Mouse (Mus musculus) midbrain, embryonic 10.5 days (tissue): ENCODE data around the gene Prrt1. TPM values are rescaled to one million over a fixed set of nuclear protein-coding genes. Genes with fewer than 3 reads are reported as not detected.
A peak's percentile ranks its signal among the peaks of the same experiment; 100 is the strongest.

Experiments used
- DNase-seq: peaks from one replicate; pipeline ENCODE4 v3.0.0-alpha.2; 2017; ENCODE audit warnings: low spot score
- H3K27ac ChIP-seq: fragments of 300-500 bp; sonication (generic); replicated peaks from 2 replicates; pipeline ENCODE4 v1.5.1; 2016; ENCODE audit warnings: mild to moderate bottlenecking
- H3K27me3 ChIP-seq: fragments of 300-500 bp; sonication (generic); 2 replicates; pipeline ENCODE4 v1.6.1; 2016; ENCODE audit warnings: low read depth, mild to moderate bottlenecking; ENCODE audit not compliant: poor library complexity, severe bottlenecking
- H3K36me3 ChIP-seq: fragments of 300-500 bp; sonication (generic); 2 replicates; pipeline ENCODE4 v1.6.1; 2016; ENCODE audit warnings: mild to moderate bottlenecking, moderate library complexity
- H3K4me1 ChIP-seq: fragments of 300-500 bp; sonication (generic); 2 replicates; pipeline ENCODE4 v1.6.1; 2016
- H3K4me3 ChIP-seq: fragments of 300-500 bp; sonication (generic); 2 replicates; pipeline ENCODE4 v1.5.1; 2016; ENCODE audit warnings: mild to moderate bottlenecking, moderate library complexity
- H3K9me3 ChIP-seq: fragments of 300-500 bp; sonication (generic); replicated peaks from 2 replicates; pipeline ENCODE4 v1.6.1; 2016; ENCODE audit warnings: mild to moderate bottlenecking
- WGBS: fragments of 180-500 bp; shearing (Covaris S2); methylation state at CpG from one replicate; pipeline ENCODE4 v1.1.7; 2016; 5-methylcytosine and 5-hydroxymethylcytosine counted together
- polyA plus RNA-seq: library from polyadenylated mRNA; unstranded; fragments of >200 nt; fragmentation: Nextera tagmentation; extraction: Ambion mirVana; gene quantifications from 2 replicates; pipeline ENCODE4 v1.2.1, GENCODE M21; 2016

Prrt1 gene
- polyA plus RNA-seq, 1 experiment from 2014 or later: 0.54 TPM

DNA sequence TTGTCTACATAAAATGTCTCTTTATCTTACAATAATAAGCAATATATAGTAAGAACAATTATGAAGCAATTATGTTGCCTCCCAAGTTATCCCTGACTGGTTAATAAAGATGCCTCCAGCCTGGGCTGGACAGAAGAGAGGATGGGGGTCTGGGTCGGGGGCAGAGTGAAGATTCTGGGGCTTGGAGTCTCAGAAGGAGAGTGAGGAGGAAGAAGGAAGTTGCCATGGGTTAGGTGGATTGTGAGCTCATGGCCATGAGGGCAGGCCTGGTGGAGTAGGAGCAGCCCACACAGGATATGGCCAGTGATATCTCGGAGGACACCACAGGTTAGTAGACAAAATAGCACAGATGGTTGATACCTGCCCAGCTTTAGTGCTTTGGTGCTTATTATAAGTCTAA lies 28.8 kb downstream of the Prrt1 start:
- H3K4me1 ChIP-seq: peaks cover 41% of the 10 kb centered on the region
- no peak overlapping the region for H3K4me3 ChIP-seq
- WGBS: 90% methylated on average over 2 of the region's 2 CpGs
- no peak overlapping the region for H3K27ac ChIP-seq
- H3K36me3 ChIP-seq: peaks cover 26% of the 10 kb centered on the region
- no peak for DNase-seq
- H3K27me3 ChIP-seq: peaks cover 36% of the 10 kb centered on the region
- no peaks in the 10 kb centered on the region for H3K9me3 ChIP-seq

DNA sequence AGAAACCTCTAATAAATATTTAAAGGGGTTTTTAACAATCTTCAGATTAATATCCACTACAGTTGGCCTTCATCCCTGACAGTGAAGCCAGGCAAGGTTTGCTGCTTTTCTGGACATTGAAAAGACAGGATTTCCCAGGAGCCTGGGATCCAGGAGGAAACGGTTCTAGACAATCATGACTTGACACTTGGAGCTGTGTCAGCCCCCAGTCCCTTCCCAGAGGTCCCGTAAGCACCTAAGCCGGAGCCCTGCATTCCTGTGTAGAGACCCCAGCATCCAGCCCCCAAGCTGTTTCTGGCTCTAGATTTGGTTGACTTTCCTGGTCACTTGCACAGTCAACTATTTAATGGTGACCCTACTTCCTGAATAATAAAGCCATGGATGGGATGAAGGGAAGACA lies 29.3 kb downstream of the Prrt1 start:
- Histone ChIP-seq H3K36me3 (peaks cover 21% of the 10 kb centered on the region), H3K4me1 (peaks cover 41% of the 10 kb centered on the region), H3K27me3 (peaks cover 36% of the 10 kb centered on the region), H3K9me3 (no peaks in the 10 kb centered on the region), H3K27ac (no peak overlapping the region), H3K4me3 (no peak overlapping the region)
- DNase-seq: no peak
- WGBS: 89% methylated on average over 3 of the region's 3 CpGs

DNA sequence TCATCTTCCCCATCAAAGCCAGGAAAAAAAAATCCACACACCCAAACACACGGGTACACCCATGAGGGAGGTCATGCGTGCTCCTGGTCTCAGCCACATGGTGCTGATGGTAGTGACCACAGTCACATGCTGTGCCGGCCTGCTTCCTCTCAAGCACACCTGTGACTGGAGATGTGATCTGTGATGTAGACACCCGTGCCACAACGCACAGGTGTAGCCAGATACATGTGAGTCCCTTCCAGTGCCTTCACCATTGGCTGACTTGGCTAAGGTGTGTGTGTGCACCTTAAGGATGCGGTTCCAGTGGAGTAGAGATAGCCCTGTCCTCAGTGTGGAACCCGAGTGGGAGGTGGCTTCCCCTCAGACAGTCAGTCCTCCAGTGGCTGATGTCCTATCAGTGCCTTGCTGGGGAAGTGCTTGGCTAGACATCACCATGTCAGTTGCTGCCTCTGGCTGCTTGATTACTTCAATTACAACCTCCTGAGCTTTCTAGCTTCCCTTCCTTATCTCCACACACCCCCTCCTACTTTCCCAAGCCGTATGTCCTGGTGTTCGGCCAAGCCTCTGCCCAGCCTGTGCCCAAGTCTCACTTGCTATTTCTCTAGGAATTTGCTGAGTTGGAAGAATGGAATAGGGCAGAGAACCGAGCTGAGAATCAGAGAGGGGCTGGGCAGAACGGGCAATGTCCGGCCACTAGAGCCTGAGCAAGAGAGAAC lies 30.0 kb downstream of the Prrt1 start:
- Histone ChIP-seq H3K4me3 (no peak overlapping the region), H3K36me3 (peaks cover 14% of the 10 kb centered on the region), H3K9me3 (no peaks in the 10 kb centered on the region), H3K27me3 (peaks cover 36% of the 10 kb centered on the region), H3K27ac (no peak overlapping the region), H3K4me1 (peaks cover 41% of the 10 kb centered on the region)
- 73% methylated on average over 12 of the region's 12 CpGs for WGBS
- DNase-seq: no peak

DNA sequence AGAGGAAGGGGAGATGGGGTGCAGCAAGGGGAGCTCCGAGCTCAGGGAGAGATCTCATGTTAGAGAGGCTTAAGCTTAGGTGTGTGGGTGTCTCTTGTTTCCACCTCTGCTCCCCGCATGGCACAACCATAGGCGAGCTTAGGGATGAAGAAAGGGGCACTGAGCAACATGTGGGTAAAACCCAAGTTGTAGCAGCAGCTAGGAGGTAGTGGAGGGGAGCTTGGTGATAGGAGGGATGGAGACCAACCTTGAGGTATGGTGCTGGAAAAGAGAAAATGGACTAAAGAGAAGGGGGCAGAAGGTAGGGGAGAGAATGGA lies 30.5 kb downstream of the Prrt1 start:
- no peak overlapping the region for H3K4me3 ChIP-seq
- no peak for DNase-seq
- peaks cover 36% of the 10 kb centered on the region for H3K27me3 ChIP-seq
- no peak overlapping the region for H3K27ac ChIP-seq
- H3K9me3 ChIP-seq: no peaks in the 10 kb centered on the region
- peaks cover 41% of the 10 kb centered on the region for H3K4me1 ChIP-seq
- peaks cover 9% of the 10 kb centered on the region for H3K36me3 ChIP-seq
- WGBS: 72% methylated on average over 3 of the region's 3 CpGs

DNA sequence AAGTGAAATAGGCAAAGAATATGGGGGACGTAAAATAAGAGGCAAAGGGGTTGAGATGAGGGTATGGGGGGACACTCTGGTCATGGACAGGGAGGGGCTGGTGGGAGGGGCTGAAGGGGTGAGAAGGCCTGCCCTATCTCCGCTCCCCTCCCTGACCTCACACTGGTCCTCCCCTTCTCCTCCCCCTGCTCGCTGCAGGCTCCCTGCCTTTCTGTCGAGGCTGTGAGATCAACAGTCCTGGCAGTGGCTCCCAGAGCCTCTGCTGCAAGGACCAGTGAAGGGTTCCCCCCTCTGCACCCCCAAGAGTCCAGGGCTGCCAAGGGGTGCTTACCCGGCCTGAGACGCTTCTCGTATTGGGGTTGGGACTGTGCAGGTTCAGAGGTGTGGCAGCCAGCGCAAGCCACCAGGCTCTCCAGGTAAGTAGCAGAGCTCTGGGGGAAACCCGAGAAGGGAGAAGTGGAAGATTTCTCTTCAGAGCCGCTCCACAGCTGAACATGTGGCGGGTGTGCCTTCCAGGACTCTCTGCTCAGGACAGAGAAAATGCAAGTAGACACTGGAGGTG lies 31.0 kb downstream of the Prrt1 start:
- Histone ChIP-seq H3K27me3 (peaks cover 36% of the 10 kb centered on the region), H3K4me3 (no peak overlapping the region), H3K36me3 (peaks cover 4% of the 10 kb centered on the region), H3K27ac (no peak overlapping the region), H3K4me1 (peaks cover 38% of the 10 kb centered on the region), H3K9me3 (no peaks in the 10 kb centered on the region)
- WGBS: 44% methylated on average over 11 of the region's 11 CpGs
- no peak for DNase-seq

DNA sequence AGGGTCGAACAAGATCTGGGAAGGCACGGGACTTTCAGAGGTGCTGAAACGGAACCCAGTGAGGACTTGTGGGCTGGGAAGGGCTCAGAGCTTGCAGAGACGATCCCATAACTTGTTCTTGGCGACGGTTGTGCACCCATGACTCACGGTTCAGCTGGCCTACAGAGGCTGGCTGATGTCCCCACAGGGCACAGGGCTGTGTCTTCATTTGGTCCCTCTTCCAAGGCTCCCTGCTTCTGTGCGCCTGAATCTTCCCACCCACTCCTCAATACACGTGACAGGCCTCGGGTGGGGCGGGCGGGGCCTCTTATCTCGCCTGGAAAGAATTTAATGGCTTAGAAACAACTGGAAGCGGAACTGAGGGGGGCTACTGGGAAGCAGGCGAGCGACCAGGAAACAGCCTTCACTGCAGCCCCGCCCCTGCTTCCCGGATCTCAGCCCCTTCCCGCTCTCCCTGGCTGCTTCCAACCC lies 31.8 kb downstream of the Prrt1 start:
- Histone ChIP-seq H3K4me1 (peaks cover 30% of the 10 kb centered on the region), H3K9me3 (no peaks in the 10 kb centered on the region), H3K36me3 (no peaks in the 10 kb centered on the region), H3K4me3 (peak overlapping the region; percentile 29), H3K27ac (no peak overlapping the region), H3K27me3 (peaks cover 36% of the 10 kb centered on the region)
- no peak for DNase-seq
- WGBS: 9% methylated on average over 19 of the region's 19 CpGs

DNA sequence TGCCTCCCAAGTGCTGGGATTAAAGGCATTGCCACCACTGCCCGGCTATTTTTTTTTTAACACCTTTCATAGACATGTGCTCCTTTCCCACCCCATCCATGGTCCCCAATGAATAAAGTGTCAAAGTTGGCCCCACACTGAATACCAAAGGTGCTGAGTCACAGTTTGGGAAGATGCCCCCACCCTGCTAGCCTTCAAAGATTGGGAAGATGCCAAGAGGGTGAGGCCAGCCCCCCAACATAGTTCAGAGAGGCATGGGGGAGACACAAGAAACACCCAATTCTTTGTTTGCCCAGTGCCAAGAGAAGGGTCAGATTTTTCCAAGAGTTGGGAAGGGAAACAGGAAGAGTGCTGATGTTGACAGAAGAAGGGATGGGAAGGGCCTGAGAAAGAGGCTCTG lies 33.1 kb downstream of the Prrt1 start:
- H3K9me3 ChIP-seq: no peaks in the 10 kb centered on the region
- H3K27me3 ChIP-seq: peaks cover 36% of the 10 kb centered on the region
- DNase-seq: no peak
- 93% methylated on average over 1 of the region's 1 CpGs for WGBS
- peaks cover 17% of the 10 kb centered on the region for H3K4me1 ChIP-seq
- no peak overlapping the region for H3K27ac ChIP-seq
- no peak overlapping the region for H3K4me3 ChIP-seq
- no peaks in the 10 kb centered on the region for H3K36me3 ChIP-seq

DNA sequence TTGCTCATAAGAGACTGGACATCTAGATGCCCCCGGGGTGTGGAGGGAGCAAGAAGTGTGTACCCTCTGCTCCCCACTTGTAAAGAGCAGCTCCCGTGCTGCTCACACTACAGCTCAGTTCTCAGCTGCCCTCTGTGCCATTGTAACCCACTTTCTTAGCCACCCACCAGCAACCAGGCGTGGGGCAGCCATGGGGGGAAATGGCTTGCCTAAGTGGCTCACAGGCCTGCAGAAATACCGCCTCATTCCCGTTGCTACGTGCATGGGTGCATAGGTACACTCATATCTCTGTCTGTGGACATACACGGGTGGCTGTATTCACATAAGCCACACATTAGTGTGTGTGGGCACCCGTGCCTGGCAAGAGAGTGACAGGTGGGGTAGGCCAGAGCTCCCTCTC lies 33.6 kb downstream of the Prrt1 start:
- DNase-seq: no peak
- no peaks in the 10 kb centered on the region for H3K9me3 ChIP-seq
- H3K27ac ChIP-seq: no peak overlapping the region
- H3K4me1 ChIP-seq: peaks cover 15% of the 10 kb centered on the region
- no peak overlapping the region for H3K4me3 ChIP-seq
- H3K27me3 ChIP-seq: peaks cover 36% of the 10 kb centered on the region
- H3K36me3 ChIP-seq: no peaks in the 10 kb centered on the region
- 84% methylated on average over 8 of the region's 8 CpGs for WGBS

DNA sequence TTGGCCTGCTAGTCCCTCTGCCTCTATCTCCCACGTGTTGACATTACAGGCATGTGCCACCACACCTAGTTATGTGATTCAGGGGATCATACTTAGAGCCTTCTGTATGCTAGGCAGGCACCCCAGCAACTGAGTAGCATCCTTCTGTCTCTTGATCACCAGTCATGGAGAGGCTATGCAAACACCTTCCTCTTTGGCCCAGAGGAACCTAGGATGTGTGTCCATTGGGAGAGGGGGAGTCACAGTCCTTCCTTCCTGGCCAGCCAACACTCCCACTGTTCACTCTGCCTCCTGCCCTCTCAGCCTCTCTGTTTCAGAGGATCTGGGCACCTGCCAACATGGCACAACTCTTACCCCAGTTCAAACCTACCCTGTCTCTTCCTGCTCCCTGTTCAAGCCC lies 34.2 kb downstream of the Prrt1 start:
- no peak for DNase-seq
- Histone ChIP-seq H3K9me3 (no peaks in the 10 kb centered on the region), H3K27ac (no peak overlapping the region), H3K4me1 (peaks cover 15% of the 10 kb centered on the region), H3K27me3 (peaks cover 36% of the 10 kb centered on the region), H3K4me3 (no peak overlapping the region), H3K36me3 (no peaks in the 10 kb centered on the region)
- 50% methylated on average over 1 of the region's 1 CpGs for WGBS

DNA sequence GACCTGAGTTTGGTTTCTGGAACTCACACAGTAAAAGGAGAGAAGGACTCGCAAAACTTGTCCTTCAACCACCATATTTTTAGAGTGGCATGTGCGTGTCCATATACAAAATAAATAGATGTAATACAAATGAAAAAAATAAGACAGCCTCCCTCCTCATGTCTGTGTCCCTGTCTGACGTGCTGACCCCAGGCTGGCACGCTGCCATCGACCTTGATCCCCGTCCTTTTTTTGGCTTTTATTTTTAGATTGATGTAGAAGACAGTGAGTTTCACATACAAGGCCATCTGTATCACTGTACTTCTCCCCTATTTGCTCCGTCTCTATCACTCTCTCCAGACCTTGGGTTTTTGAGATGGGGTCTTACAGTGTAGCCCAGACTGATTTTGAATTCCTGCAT lies 35.1 kb downstream of the Prrt1 start:
- Histone ChIP-seq H3K9me3 (no peaks in the 10 kb centered on the region), H3K36me3 (no peaks in the 10 kb centered on the region), H3K27ac (no peak overlapping the region), H3K4me3 (no peak overlapping the region), H3K27me3 (peaks cover 33% of the 10 kb centered on the region), H3K4me1 (peaks cover 15% of the 10 kb centered on the region)
- 81% methylated on average over 7 of the region's 7 CpGs for WGBS
- DNase-seq: no peak

DNA sequence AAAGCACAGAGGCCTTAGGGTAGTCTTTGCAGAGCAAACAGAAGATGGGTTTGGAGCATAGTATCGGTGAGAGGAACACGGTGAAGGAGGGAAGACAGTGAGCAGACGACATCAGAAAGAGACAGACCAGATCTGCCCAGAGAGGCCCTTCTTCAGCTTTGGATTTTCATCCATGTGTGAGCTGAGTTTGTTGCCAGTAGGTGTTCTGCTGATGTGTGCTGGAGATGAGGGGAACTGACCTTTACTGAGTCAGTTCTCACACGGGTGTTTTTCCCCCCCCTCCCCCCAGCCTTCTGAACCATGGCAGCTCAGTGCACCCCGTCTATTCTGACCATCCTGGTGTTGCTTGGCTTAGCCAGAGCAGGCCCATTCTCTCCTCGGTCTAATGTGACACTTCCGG lies 40.9 kb downstream of the Prrt1 start, which contains the start of gene Tnxb:
Gene Tnxb (plus strand): TSS at position 301 of the 400 bp plus-strand sequence.
- H3K27ac ChIP-seq: no peak within 1 kb of the TSS

DNA sequence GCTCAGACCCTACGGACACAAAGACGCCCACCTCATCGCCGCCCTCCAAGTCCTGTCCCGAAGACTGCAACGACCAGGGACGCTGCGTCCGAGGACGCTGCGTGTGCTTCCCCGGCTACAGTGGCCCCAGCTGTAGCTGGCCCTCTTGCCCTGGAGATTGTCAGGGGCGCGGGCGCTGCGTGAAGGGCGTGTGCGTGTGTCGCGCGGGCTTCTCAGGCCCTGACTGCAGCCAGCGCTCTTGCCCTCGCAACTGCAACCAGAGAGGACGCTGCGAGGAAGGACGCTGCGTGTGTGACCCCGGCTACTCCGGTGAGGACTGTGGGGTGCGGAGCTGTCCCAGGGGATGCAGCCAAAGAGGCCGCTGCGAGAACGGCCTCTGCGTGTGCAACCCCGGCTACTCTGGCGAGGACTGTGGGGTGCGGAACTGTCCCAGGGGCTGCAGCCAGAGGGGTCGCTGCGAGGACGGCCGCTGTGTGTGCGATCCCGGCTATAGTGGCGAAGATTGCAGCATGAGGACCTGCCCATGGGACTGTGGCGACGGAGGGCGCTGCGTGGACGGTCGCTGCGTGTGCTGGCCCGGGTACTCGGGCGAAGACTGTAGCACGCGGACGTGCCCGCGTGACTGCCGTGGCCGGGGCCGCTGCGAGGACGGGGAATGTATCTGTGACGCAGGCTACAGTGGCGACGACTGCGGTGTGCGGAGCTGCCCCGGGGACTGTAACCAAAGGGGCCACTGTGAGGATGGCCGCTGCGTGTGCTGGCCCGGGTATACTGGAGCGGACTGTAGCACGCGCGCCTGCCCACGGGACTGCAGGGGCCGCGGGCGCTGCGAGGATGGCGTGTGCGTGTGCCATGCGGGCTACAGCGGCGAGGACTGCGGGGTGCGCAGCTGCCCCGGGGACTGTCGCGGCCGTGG lies 42.1 kb downstream of the Prrt1 start:
- Histone ChIP-seq H3K27ac (no peak overlapping the region; the same call in 1 of the 2 replicates), H3K9me3 (no peaks in the 10 kb centered on the region), H3K27me3 (peaks cover 75% of the 10 kb centered on the region), H3K36me3 (no peaks in the 10 kb centered on the region), H3K4me1 (peaks cover 19% of the 10 kb centered on the region), H3K4me3 (peak overlapping the region; percentile 54)
- WGBS: 9% methylated on average over 90 of the region's 93 CpGs
- peak; percentile 61 for DNase-seq

More for the DNA sequence above, 40.9 kb downstream of the Prrt1 start, which contains the start of gene Tnxb:
- 64% methylated on average over 7 of the region's 7 CpGs for WGBS
- Histone ChIP-seq H3K4me1 (peaks cover 19% of the 10 kb centered on the region), H3K36me3 (no peaks in the 10 kb centered on the region), H3K4me3 (peak within 1 kb of the TSS; percentile 54), H3K27me3 (peaks cover 64% of the 10 kb centered on the region), H3K9me3 (no peaks in the 10 kb centered on the region)
- no peak for DNase-seq
